Mouse (Mus musculus): ENCODE data around the gene Osmr. TPM values are rescaled to one million over a fixed set of nuclear protein-coding genes. Genes with fewer than 3 reads are reported as not detected.

Gene Osmr
- 1.6 and 2.1 TPM in 2 replicates for polyA plus RNA-seq (2012; rRNA removed)

GRCm38 (mm10) chr15:6874601-6875019 lies at the start of gene Osmr:
Osmr (minus strand) TSS chr15:6874969.

Other genes starting within 250 kb of the Osmr start
- 15.6 and 16.3 TPM in 2 replicates for gene Rictor, start 166.6 kb downstream of the Osmr start, polyA plus RNA-seq (2012; rRNA removed)
- 7.1 and 13.1 TPM in 2 replicates for gene Lifr, start 215.6 kb upstream of the Osmr start, polyA plus RNA-seq (2012; rRNA removed)